Mouse (Mus musculus): Measurements from ENCODE around the gene Olfr1360. TPM values are rescaled to one million over a fixed set of nuclear protein-coding genes. Genes with fewer than 3 reads are reported as not detected.

The Olfr1360 gene
- polyA plus RNA-seq (2012; fragmentation: generic; extraction: Trizol) = not detected

DNA sequence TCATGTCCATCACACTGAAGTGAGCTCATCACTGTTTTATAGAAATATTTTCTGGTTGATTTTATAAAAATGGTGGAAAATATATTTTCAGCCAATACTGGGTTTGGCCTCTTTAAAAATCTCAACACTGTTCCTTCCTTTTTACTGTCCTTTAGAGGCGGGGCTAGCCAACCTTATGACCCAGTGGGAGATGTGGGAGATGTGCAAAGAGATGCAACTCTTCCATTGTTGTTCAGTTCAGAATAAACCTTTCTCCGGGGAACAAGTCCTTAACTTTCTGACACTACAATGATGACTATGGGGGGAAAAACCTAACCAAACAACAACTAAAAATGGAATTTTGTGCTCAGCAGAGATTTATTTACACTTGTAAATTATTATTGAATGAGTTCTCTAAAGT is at the start of gene Olfr1360:
Gene Olfr1360, minus strand, starts transcription at position 101 of the 400 bp plus-strand sequence.

DNA sequence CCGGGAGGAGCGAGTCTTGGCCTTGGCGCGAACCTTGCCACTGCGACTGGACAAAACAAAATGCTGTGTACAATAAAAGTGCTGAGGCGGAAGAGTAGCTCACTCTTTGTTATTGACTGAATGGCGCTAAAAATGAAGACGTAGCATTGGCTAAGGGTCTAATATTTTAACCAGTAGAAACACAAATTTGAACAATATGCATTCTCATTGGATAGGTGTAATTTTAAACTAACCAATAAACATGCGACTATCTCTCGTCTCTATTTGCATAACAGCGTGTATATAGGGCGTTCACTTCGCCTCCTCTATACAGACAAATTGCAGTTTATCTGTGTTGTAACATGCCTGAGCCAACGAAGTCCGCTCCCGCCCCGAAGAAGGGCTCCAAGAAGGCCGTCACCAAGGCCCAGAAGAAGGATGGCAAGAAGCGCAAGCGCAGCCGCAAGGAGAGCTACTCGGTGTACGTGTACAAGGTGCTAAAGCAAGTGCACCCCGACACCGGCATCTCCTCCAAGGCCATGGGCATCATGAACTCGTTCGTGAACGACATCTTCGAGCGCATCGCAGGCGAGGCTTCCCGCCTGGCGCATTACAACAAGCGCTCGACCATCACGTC is 44.7 kb upstream of the Olfr1360 start, which contains the start of gene Hist1h2bm:
Gene Hist1h2bm, plus strand, starts transcription at position 288 of the 616 bp plus-strand sequence.

DNA sequence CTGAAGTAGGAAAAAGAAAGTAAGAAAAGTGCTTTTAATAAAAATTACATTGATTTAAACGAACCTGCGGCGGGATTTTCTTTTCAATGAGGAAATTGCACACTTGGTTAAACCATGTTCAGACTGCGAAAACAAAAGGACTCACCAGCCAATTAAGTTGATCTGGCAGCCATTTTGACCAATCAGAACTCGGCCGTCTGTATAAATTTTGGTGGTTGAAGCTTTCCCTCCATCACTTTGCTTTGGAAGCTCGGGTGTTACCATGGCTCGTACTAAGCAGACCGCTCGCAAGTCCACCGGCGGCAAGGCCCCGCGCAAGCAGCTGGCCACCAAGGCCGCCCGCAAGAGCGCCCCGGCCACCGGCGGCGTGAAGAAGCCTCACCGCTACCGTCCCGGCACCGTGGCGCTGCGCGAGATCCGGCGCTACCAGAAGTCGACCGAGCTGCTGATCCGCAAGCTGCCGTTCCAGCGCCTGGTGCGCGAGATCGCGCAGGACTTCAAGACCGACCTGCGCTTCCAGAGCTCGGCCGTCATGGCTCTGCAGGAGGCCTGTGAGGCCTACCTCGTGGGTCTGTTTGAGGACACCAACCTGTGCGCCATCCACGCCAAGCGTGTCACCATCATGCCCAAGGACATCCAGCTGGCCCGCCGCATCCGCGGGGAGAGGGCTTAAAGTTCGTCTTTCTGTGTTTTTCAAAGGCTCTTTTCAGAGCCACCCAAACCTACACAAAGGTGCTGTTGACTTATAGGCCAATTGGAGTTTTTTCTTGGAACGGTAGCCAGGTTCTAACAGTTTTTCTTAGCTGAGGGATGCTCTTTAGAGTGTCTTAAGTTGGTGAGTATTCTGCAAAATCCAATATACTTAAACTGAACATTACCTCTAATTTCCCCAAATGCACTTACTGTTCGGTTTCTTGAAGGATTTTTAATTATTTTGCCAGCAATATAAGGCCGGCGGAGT is 40.5 kb upstream of the Olfr1360 start, which contains the start of gene Hist1h3h:
Gene Hist1h3h, plus strand, starts transcription at position 263 of the 961 bp plus-strand sequence.

DNA sequence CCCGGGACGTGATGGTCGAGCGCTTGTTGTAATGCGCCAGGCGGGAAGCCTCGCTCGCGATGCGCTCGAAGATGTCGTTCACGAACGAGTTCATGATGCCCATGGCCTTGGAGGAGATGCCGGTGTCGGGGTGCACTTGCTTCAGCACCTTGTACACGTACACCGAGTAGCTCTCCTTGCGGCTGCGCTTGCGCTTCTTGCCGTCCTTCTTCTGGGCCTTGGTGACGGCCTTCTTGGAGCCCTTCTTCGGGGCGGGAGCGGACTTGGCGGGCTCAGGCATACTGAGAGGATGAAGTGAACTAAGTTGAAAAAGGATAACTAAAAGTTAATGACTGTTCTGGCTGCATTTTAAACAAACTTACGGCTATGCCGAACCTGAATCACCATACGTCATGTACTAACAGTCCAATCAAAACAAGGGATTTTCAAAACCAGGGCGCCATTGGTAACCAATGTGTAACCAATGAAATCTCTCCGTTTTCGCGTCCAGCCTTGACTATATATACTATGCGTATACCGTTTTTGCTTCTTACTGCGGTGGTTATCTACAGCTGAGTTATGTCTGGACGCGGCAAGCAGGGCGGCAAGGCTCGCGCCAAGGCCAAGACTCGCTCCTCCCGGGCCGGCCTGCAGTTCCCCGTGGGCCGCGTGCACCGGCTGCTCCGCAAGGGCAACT is 38.8 kb upstream of the Olfr1360 start, which contains the start of the genes Hist1h2bl and Hist1h2ai:
Gene Hist1h2bl, minus strand, starts transcription at position 280 of the 676 bp plus-strand sequence.
Gene Hist1h2ai, plus strand, starts transcription at position 559 of the 676 bp plus-strand sequence.

DNA sequence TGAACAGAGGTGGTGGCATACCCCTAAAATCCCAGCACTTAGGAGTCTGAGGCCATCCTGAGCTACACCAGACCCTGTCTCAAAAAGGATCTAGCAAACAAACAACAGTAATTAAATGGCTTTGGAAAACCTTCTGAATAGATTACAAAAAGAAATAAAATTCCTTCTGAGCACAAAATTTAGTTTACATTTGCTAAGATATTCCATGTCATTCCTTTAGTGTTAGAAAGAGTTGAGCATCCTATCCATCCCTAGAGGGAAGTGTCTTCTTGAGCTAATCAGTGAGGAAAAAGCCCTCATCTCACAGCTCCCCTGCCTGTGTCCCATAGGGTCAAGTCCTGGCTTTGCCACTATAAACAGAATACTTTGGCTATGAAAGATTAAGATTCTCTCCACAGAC is 20.6 kb upstream of the Olfr1360 start, which contains the start of gene Olfr1359:
Gene Olfr1359, plus strand, starts transcription at position 301 of the 400 bp plus-strand sequence.

DNA sequence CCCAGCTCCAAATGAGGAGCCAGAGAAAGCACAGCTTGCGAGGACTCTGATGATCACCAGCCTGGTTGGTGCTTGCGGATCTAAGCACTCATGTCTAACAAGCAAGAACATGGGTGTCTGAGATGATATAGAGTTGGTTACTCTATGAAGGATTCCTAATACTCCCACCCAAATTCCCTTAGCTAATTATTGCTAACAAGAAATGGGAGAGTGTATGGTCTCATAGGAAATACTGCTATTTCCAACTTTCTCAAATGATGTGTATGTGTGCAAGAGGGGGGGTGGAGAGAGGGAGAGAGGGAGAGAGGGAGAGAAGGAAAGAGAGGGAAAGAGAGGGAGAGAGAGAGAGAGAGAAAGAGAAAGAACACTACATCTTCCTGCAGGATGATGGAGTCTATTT is 13.9 kb downstream of the Olfr1360 start, which contains the start of gene Olfr1361:
Gene Olfr1361, minus strand, starts transcription at position 101 of the 400 bp plus-strand sequence.

DNA sequence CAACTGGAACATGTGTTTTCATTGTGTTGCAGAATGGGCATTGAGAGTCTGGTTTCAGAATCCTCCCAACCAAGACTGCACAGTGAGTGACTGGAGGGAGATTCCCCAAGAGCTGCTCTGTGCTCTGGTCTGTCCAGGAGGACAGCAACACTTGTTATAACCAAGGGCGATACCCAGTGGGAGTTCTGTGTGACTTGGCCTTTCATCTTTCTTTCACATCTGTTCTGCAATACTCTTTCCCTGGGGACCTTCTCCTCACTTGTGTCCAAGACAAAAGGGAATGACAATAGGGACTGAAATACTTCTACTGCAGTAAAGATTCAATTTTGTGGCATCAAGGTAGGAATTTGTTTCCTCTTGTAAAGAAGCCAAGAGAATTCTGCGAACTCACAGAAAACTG is 34.8 kb downstream of the Olfr1360 start, which contains the start of gene Olfr11:
Gene Olfr11, minus strand, starts transcription at position 101 of the 400 bp plus-strand sequence.

Other genes with a start within 250 kb of the Olfr1360 start
- gene Pgbd1, start 236.3 kb downstream of the Olfr1360 start, polyA plus RNA-seq (2012; fragmentation: generic; extraction: Trizol) = not detected
- gene Zscan26, start 223.7 kb downstream of the Olfr1360 start, polyA plus RNA-seq (2012; fragmentation: generic; extraction: Trizol) = 1 to 10 TPM in 1 of 2 experiments, under 1 TPM in 1; 0.18 to 5.0 TPM
- gene Nkapl, start 208.9 kb downstream of the Olfr1360 start, polyA plus RNA-seq (2012; fragmentation: generic; extraction: Trizol) = not detected
- gene Zkscan4, start 198.5 kb downstream of the Olfr1360 start, polyA plus RNA-seq (2012; fragmentation: generic; extraction: Trizol) = under 1 TPM in 1 of 2 experiments, not detected in 1; 0.33 TPM
- gene Gm10065, start 198.0 kb downstream of the Olfr1360 start, polyA plus RNA-seq (2012; fragmentation: generic; extraction: Trizol) = not detected
- under 1 TPM; 0.14 to 0.60 TPM for gene AK157302, start 182.2 kb downstream of the Olfr1360 start, polyA plus RNA-seq (2012; fragmentation: generic; extraction: Trizol)
- 10 to 100 TPM; 15.6 to 26.8 TPM for gene Gm11273, start 176.0 kb downstream of the Olfr1360 start, polyA plus RNA-seq (2012; fragmentation: generic; extraction: Trizol)
- gene Zkscan8, start 146.3 kb downstream of the Olfr1360 start, polyA plus RNA-seq (2012; fragmentation: generic; extraction: Trizol) = 1 to 10 TPM in 1 of 2 experiments, under 1 TPM in 1; 0.26 to 1.2 TPM
- under 1 TPM; 0.01 to 0.05 TPM for gene Olfr1366, start 134.6 kb downstream of the Olfr1360 start, polyA plus RNA-seq (2012; fragmentation: generic; extraction: Trizol)
- gene Olfr1535, start 117.5 kb downstream of the Olfr1360 start, polyA plus RNA-seq (2012; fragmentation: generic; extraction: Trizol) = not detected
- not detected for gene Olfr1364, start 95.6 kb downstream of the Olfr1360 start, polyA plus RNA-seq (2012; fragmentation: generic; extraction: Trizol)
- not detected for gene Olfr1362, start 63.4 kb downstream of the Olfr1360 start, polyA plus RNA-seq (2012; fragmentation: generic; extraction: Trizol)
- gene Olfr11, start 34.9 kb downstream of the Olfr1360 start, polyA plus RNA-seq (2012; fragmentation: generic; extraction: Trizol) = under 1 TPM in 1 of 2 experiments, not detected in 1; 0.02 TPM
- gene Olfr1361, start 14.0 kb downstream of the Olfr1360 start, polyA plus RNA-seq (2012; fragmentation: generic; extraction: Trizol) = not detected
- not detected for gene Olfr1359, start 20.7 kb upstream of the Olfr1360 start, polyA plus RNA-seq (2012; fragmentation: generic; extraction: Trizol)
- 10 to 100 TPM in 1 of 2 experiments, 1 to 10 TPM in 1; 3.1 to 18.5 TPM for gene Hist1h2bl, start 38.7 kb upstream of the Olfr1360 start, polyA plus RNA-seq (2012; fragmentation: generic; extraction: Trizol)
- gene Hist1h2ai, start 39.0 kb upstream of the Olfr1360 start, polyA plus RNA-seq (2012; fragmentation: generic; extraction: Trizol) = 10 to 100 TPM; 16.9 to 23.6 TPM
- 10 to 100 TPM; 14.5 to 88.7 TPM for gene Hist1h3h, start 40.3 kb upstream of the Olfr1360 start, polyA plus RNA-seq (2012; fragmentation: generic; extraction: Trizol)
- 10 to 100 TPM in 1 of 2 experiments, 1 to 10 TPM in 1; 2.2 to 12.6 TPM for gene Hist1h2bm, start 44.6 kb upstream of the Olfr1360 start, polyA plus RNA-seq (2012; fragmentation: generic; extraction: Trizol)
- gene Hist1h4j, start 57.7 kb upstream of the Olfr1360 start, polyA plus RNA-seq (2012; fragmentation: generic; extraction: Trizol) = 1 to 10 TPM; 4.2 to 5.5 TPM
- gene Hist1h4k, start 73.1 kb upstream of the Olfr1360 start, polyA plus RNA-seq (2012; fragmentation: generic; extraction: Trizol) = 10 to 100 TPM in 1 of 2 experiments, 1 to 10 TPM in 1; 7.8 to 28.2 TPM
- 10 to 100 TPM in 1 of 2 experiments, 1 to 10 TPM in 1; 2.8 to 17.3 TPM for gene Hist1h2ak, start 76.4 kb upstream of the Olfr1360 start, polyA plus RNA-seq (2012; fragmentation: generic; extraction: Trizol)
- 1 to 10 TPM; 2.0 to 7.9 TPM for gene Hist1h2bn, start 76.7 kb upstream of the Olfr1360 start, polyA plus RNA-seq (2012; fragmentation: generic; extraction: Trizol)
- 1 to 10 TPM; 1.6 to 7.5 TPM for gene Hist1h1b, start 103.2 kb upstream of the Olfr1360 start, polyA plus RNA-seq (2012; fragmentation: generic; extraction: Trizol)
- gene Hist1h3i, start 106.0 kb upstream of the Olfr1360 start, polyA plus RNA-seq (2012; fragmentation: generic; extraction: Trizol) = 10 to 100 TPM; 13.1 to 37.5 TPM
- gene Hist1h2an, start 109.8 kb upstream of the Olfr1360 start, polyA plus RNA-seq (2012; fragmentation: generic; extraction: Trizol) = 10 to 100 TPM; 13.8 to 30.2 TPM
- gene Hist1h2bp, start 110.1 kb upstream of the Olfr1360 start, polyA plus RNA-seq (2012; fragmentation: generic; extraction: Trizol) = 10 to 100 TPM in 1 of 2 experiments, 1 to 10 TPM in 1; 1.7 to 17.1 TPM
- 10 to 100 TPM; 10.6 to 41.1 TPM for gene Hist1h2bq, start 132.8 kb upstream of the Olfr1360 start, polyA plus RNA-seq (2012; fragmentation: generic; extraction: Trizol)
- 1 to 10 TPM in 1 of 2 experiments, under 1 TPM in 1; 0.84 to 2.2 TPM for gene Hist1h2ao, start 133.1 kb upstream of the Olfr1360 start, polyA plus RNA-seq (2012; fragmentation: generic; extraction: Trizol)
- 1 to 10 TPM in 1 of 2 experiments, not detected in 1; 2.9 TPM for gene Hist1h4m, start 134.3 kb upstream of the Olfr1360 start, polyA plus RNA-seq (2012; fragmentation: generic; extraction: Trizol)
- gene Hist1h4n, start 154.8 kb upstream of the Olfr1360 start, polyA plus RNA-seq (2012; fragmentation: generic; extraction: Trizol) = 10 to 100 TPM; 21.2 to 62.8 TPM
- 1,000 to 10,000 TPM in 1 of 2 experiments, 100 to 1,000 TPM in 1; 1,000 to 8,126 TPM for gene Hist1h2ap, start 156.1 kb upstream of the Olfr1360 start, polyA plus RNA-seq (2012; fragmentation: generic; extraction: Trizol)
- 10 to 100 TPM in 1 of 2 experiments, 1 to 10 TPM in 1; 8.9 to 41.0 TPM for gene Hist1h2br, start 156.3 kb upstream of the Olfr1360 start, polyA plus RNA-seq (2012; fragmentation: generic; extraction: Trizol)